Mouse (Mus musculus): Measurements from ENCODE around the gene Hoxc8. TPM values are rescaled to one million over a fixed set of nuclear protein-coding genes. Genes with fewer than 3 reads are reported as not detected.

Gene Hoxc8
- total RNA-seq (2021) = not detected

- no peak for DNase-seq
- intact Hi-C loops (cut with DNase I) = no loop called here
Observed at GRCm38 (mm10) chr15:102990461-102991397, at the start of gene Hoxc8. Gene Hoxc8 (plus strand): TSS chr15:102990607.

GRCm38 (mm10) chr15:102942739-102943467 lies 47.5 kb upstream of the Hoxc8 start:
- intact Hi-C loops (cut with DNase I) = no loop called here
- DNase-seq = no peak

GRCm38 (mm10) chr15:102943468-102943813 lies 47.0 kb upstream of the Hoxc8 start:
- intact Hi-C loops (cut with DNase I) = no loop called here
- no peak for DNase-seq

GRCm38 (mm10) chr15:102945185-102946077 lies 45.0 kb upstream of the Hoxc8 start:
- intact Hi-C loops (cut with DNase I) = no loop called here
- DNase-seq = no peak

- DNase-seq = no peak
- intact Hi-C loops (cut with DNase I) = no loop called here
Observed at GRCm38 (mm10) chr15:102947276-102947675, 43.1 kb upstream of the Hoxc8 start.

- intact Hi-C loops (cut with DNase I) = no loop called here
- no peak for DNase-seq
Observed at GRCm38 (mm10) chr15:102948842-102949241, 41.6 kb upstream of the Hoxc8 start.

- DNase-seq = no peak
- intact Hi-C loops (cut with DNase I) = no loop called here
Observed at GRCm38 (mm10) chr15:102949696-102950095, 40.7 kb upstream of the Hoxc8 start.

- intact Hi-C loops (cut with DNase I) = no loop called here
- DNase-seq = no peak
Observed at GRCm38 (mm10) chr15:102950877-102951276, 39.5 kb upstream of the Hoxc8 start.

GRCm38 (mm10) chr15:102953561-102953960 lies 36.8 kb upstream of the Hoxc8 start:
- intact Hi-C loops (cut with DNase I) = no loop called here
- no peak for DNase-seq

- DNase-seq = no peak
- intact Hi-C loops (cut with DNase I) = no loop called here
Observed at GRCm38 (mm10) chr15:102954192-102955006, 36.0 kb upstream of the Hoxc8 start, which contains the start of gene Hoxc11. Gene Hoxc11 (plus strand): TSS chr15:102954427.

- intact Hi-C loops (cut with DNase I) = no loop called here
- no peak for DNase-seq
Observed at GRCm38 (mm10) chr15:102955007-102955382, 35.4 kb upstream of the Hoxc8 start.

- intact Hi-C loops (cut with DNase I) = no loop called here
Observed at GRCm38 (mm10) chr15:102955833-102956640, 34.4 kb upstream of the Hoxc8 start.

GRCm38 (mm10) chr15:102956906-102957305 lies 33.5 kb upstream of the Hoxc8 start:
- intact Hi-C loops (cut with DNase I) = no loop called here
- no peak for DNase-seq

More at GRCm38 (mm10) chr15:102955833-102956640, 34.4 kb upstream of the Hoxc8 start:
- no peak for DNase-seq

- intact Hi-C loops (cut with DNase I) = loop anchor here (5.0 to 10.0 kb wide), 2 partner anchors 53 to 265 kb away; no protein-coding TSS in a partner anchor
- DNase-seq = no peak
Observed at GRCm38 (mm10) chr15:102959663-102960191, 30.7 kb upstream of the Hoxc8 start.

GRCm38 (mm10) chr15:102961728-102962127 lies 28.7 kb upstream of the Hoxc8 start:
- intact Hi-C loops (cut with DNase I) = loop anchor here (5.0 to 10.0 kb wide), 2 partner anchors 51 to 267 kb away; no protein-coding TSS in a partner anchor
- no peak for DNase-seq

- DNase-seq = no peak
- intact Hi-C loops (cut with DNase I) = loop anchor here (5.0 to 10.0 kb wide), 2 partner anchors 50 to 268 kb away; no protein-coding TSS in a partner anchor
Observed at GRCm38 (mm10) chr15:102962492-102962891, 27.9 kb upstream of the Hoxc8 start.

GRCm38 (mm10) chr15:102963259-102963658 lies 27.1 kb upstream of the Hoxc8 start:
- no peak for DNase-seq
- intact Hi-C loops (cut with DNase I) = loop anchor here (5.0 to 10.0 kb wide), 2 partner anchors 49 to 268 kb away; no protein-coding TSS in a partner anchor
